Comparison of ENCODE assay signal across 27 mouse cellular contexts in the genomic region with DNA sequence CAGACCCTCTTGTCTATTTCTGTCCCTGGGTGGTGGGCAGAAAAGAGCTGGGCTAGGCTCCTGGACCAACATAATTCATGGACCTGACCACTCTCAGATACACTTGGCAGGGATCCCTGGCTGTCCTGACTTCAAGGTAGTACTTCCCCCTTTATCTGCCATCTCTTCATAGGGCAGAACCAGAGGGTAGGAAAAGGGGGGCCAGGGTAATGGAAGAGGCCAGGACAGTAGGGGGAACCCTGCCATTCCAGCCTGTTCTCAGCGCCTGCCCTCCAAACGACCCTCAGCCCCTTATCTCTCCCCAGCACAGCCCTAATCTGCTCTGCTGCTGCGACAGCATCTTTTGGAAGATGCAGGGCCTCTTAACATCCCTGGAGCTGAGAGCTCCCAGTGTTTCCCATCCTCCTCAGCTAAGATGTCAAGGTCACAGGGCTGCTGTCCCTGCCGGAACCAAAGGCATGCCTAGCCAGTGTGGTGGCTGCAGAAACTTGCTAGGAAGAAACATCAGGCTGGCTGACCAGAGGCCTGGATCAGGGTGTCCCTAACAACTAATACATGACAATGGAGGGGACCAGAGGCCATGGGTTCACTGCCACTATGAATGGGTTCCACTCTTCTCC. TPM values are rescaled to one million over a fixed set of nuclear protein-coding genes. Genes with fewer than 3 reads are reported as not detected.
A peak's percentile ranks its signal among the peaks of the same experiment; 100 is the strongest.
DNase-seq lines count a peak whose midpoint lies in the region; ATAC-seq and TF ChIP-seq lines count a peak whose summit lies in the region.
"Had no signal": no experiment of that assay in that cellular context is flagged by ENCODE, and none has a peak within 500 bp of the region (broad histone marks: within the 10 kb centered on the region; RNA-seq: fewer than 3 reads in every experiment).

No protein-coding gene starts in this region.

- H3K36me3 ChIP-seq in heart, embryonic 11.5 days (ENCODE audit: control insufficient read depth, insufficient read depth, low read length): no peaks in the 10 kb centered on the region
- no peaks in the 10 kb centered on the region for H3K36me3 ChIP-seq in heart, postnatal 0 days (replicated peaks; ENCODE audit: control insufficient read depth, insufficient read depth, low read length)
- H3K36me3 ChIP-seq in embryonic facial prominence, embryonic 10.5 days (replicated peaks): no peaks in the 10 kb centered on the region
- H3K36me3 ChIP-seq: forebrain, embryonic 15.5 days; hindbrain, embryonic 13.5 days; liver, embryonic 13.5 days; midbrain, embryonic 13.5 days had no signal

- peaks cover 28% of the 10 kb centered on the region for H3K4me1 ChIP-seq in heart, embryonic 11.5 days (ENCODE audit: control insufficient read depth, insufficient read depth, low read length)
- H3K4me1 ChIP-seq in heart, postnatal 0 days (ENCODE audit: control insufficient read depth, insufficient read depth): peaks cover 27% of the 10 kb centered on the region
- H3K4me1 ChIP-seq in embryonic facial prominence, embryonic 10.5 days: peaks cover 20% of the 10 kb centered on the region

- H3K27me3 ChIP-seq in heart, embryonic 11.5 days (ENCODE audit: control insufficient read depth, insufficient read depth, low read length): no peaks in the 10 kb centered on the region
- no peaks in the 10 kb centered on the region for H3K27me3 ChIP-seq in heart, postnatal 0 days (ENCODE audit: control insufficient read depth, insufficient read depth, low read length)
- H3K27me3 ChIP-seq in embryonic facial prominence, embryonic 10.5 days (replicated peaks; ENCODE audit: low read depth, poor library complexity, severe bottlenecking): no peaks in the 10 kb centered on the region
- H3K27me3 ChIP-seq: liver, embryonic 13.5 days; midbrain, embryonic 13.5 days had no signal

- peak; percentile 56 for DNase-seq in adrenal gland, adult 2 months
- DNase-seq in adrenal gland, adult 8-10 months: no peak
- DNase-seq in heart, adult 18-20 months: no peak
- peak; percentile 31 for DNase-seq in heart, postnatal 0 days (ENCODE audit: low spot score)
- DNase-seq in heart, postnatal 4 days: no peak
- no peak for DNase-seq in embryonic facial prominence, embryonic 10.5 days (ENCODE audit: low spot score)
- no peak for DNase-seq in ovary, adult 18-20 months (ENCODE audit: low spot score)
- DNase-seq: cerebellum, adult 8-10 months; cerebellum, postnatal 36 days; embryo, embryonic 11 days; kidney, adult 9 months; kidney, postnatal 4 days; liver, embryonic 13.5 days; lung, adult 2 months; retina, postnatal 1 day; right cerebral cortex, postnatal 25 days; spleen, adult 18-20 months had no signal

- H3K27ac ChIP-seq in heart, embryonic 11.5 days (ENCODE audit: low read depth, low read length): peak overlapping the region; percentile 97
- peak overlapping the region; percentile 89 for H3K27ac ChIP-seq in heart, postnatal 0 days (ENCODE audit: low read depth)
- H3K27ac ChIP-seq in embryonic facial prominence, embryonic 10.5 days (replicated peaks): peak overlapping the region; percentile 30; the same call in 1 of the 2 replicates
- H3K27ac ChIP-seq: forebrain, embryonic 15.5 days; hindbrain, embryonic 13.5 days; liver, embryonic 13.5 days; midbrain, embryonic 13.5 days had no signal

- H3K4me2 ChIP-seq in heart, embryonic 11.5 days: peak overlapping the region; percentile 46
- H3K4me2 ChIP-seq in heart, postnatal 0 days (ENCODE audit: low read depth, low read length): no peak overlapping the region
- H3K4me2 ChIP-seq: forebrain, embryonic 15.5 days; hindbrain, embryonic 13.5 days; liver, embryonic 13.5 days; midbrain, embryonic 13.5 days had no signal

- TF ChIP-seq CTCF in heart, postnatal 0 days (IDR thresholded peaks at IDR 0.05; ENCODE audit: low read depth): no peak

- 0 out of 2 replicates have a peak overlapping the region, but pooled peaks have one; percentile 3 for H3K9ac ChIP-seq in heart, embryonic 11.5 days (ENCODE audit: low read depth, low read length)
- no peak overlapping the region for H3K9ac ChIP-seq in heart, postnatal 0 days (replicated peaks; ENCODE audit: low read depth, low read length)
- H3K9ac ChIP-seq: hindbrain, embryonic 13.5 days; liver, embryonic 13.5 days had no signal

- no peak for TF ChIP-seq EP300 in heart, postnatal 0 days (IDR thresholded peaks at IDR 0.05; ENCODE audit: low read depth)

- H3K4me3 ChIP-seq in heart, embryonic 11.5 days (ENCODE audit: low read depth, low read length): no peak overlapping the region
- H3K4me3 ChIP-seq in heart, postnatal 0 days (ENCODE audit: low read depth, low read length): no peak overlapping the region
- no peak overlapping the region for H3K4me3 ChIP-seq in embryonic facial prominence, embryonic 10.5 days
- H3K4me3 ChIP-seq: forebrain, embryonic 15.5 days; hindbrain, embryonic 13.5 days; liver, embryonic 13.5 days; megakaryocyte, embryonic 14.5 days; midbrain, embryonic 13.5 days had no signal

- H3K9me3 ChIP-seq in heart, embryonic 11.5 days (replicated peaks; ENCODE audit: control insufficient read depth, low read length): no peaks in the 10 kb centered on the region
- H3K9me3 ChIP-seq in heart, postnatal 0 days (replicated peaks; ENCODE audit: control insufficient read depth, low read length): no peaks in the 10 kb centered on the region
- no peaks in the 10 kb centered on the region for H3K9me3 ChIP-seq in embryonic facial prominence, embryonic 10.5 days
- H3K9me3 ChIP-seq: forebrain, embryonic 15.5 days; hindbrain, embryonic 13.5 days; liver, embryonic 13.5 days; megakaryocyte, embryonic 14.5 days; midbrain, embryonic 13.5 days had no signal

- ATAC-seq in heart, embryonic 11.5 days (replicated peaks; ENCODE audit: insufficient number of reproducible peaks, low FRiP score, low TSS enrichment): peak; percentile 66
- ATAC-seq in heart, postnatal 0 days (ENCODE audit: insufficient read depth, low read depth): peak; percentile 22

- WGBS in heart, embryonic 11.5 days (ENCODE audit: insufficient replicate concordance): 8% methylated on average over 4 of the region's 4 CpGs
- 7% methylated on average over 4 of the region's 4 CpGs for WGBS in heart, postnatal 0 days
- WGBS in embryonic facial prominence, embryonic 10.5 days: 65% methylated on average over 4 of the region's 4 CpGs

RNA-seq across cellular contexts. Expression of gene Tekt4, which starts 9.0 kb away (rescaled TPM):
- under 1 TPM in 1 of 2 experiments, not detected in 1; 0.17 TPM for total RNA-seq in adrenal gland, adult 2 months (2021)
- polyA plus RNA-seq in adrenal gland, adult 2 months (2012; rRNA removed): 0.17 TPM in 1 of 2 replicates, not detected in the other
- total RNA-seq in adrenal gland, adult 8-10 months (2022): under 1 TPM in 2 of 4 experiments, not detected in 2; 0.23 to 0.45 TPM
- polyA plus RNA-seq in heart, embryonic 11.5 days (2014; fragmentation: Nextera tagmentation; extraction: Ambion mirVana): 0.97 and 1.2 TPM in 2 replicates
- under 1 TPM in 1 of 2 experiments, not detected in 1; 0.67 TPM for total RNA-seq in heart, adult 18-20 months (2021)
- total RNA-seq in heart, postnatal 0 days (2014; rRNA removed; ENCODE audit: low replicate concordance): 1.3 TPM in 1 of 2 replicates, not detected in the other
- 0.23 and 1.1 TPM in 2 replicates for polyA plus RNA-seq in heart, postnatal 0 days (2015; fragmentation: Nextera tagmentation; extraction: Ambion mirVana)
- under 1 TPM in 1 of 2 experiments, not detected in 1; 0.26 TPM for total RNA-seq in heart, postnatal 4 days (2021)
- polyA plus RNA-seq in embryonic facial prominence, embryonic 10.5 days (2016; fragmentation: Nextera tagmentation; extraction: Ambion mirVana): 0.33 TPM in 1 of 2 replicates, not detected in the other
- total RNA-seq: gastrocnemius, adult 8-10 months; monocyte, adult 5-6 weeks had no signal
- polyA plus RNA-seq: liver, embryonic 13.5 days had no signal

RNA-seq across cellular contexts. Expression of gene Cacna1h, which starts 29.9 kb away (rescaled TPM):
- 10 to 100 TPM; 77.1 to 96.1 TPM for total RNA-seq in adrenal gland, adult 2 months (2021)
- 163 and 202 TPM in 2 replicates for polyA plus RNA-seq in adrenal gland, adult 2 months (2012; rRNA removed)
- total RNA-seq in adrenal gland, adult 8-10 months (2022): 100 to 1,000 TPM; 117 to 206 (median 157) TPM
- polyA plus RNA-seq in heart, embryonic 11.5 days (2014; fragmentation: Nextera tagmentation; extraction: Ambion mirVana): 10.3 and 10.6 TPM in 2 replicates
- total RNA-seq in heart, adult 18-20 months (2021): 1 to 10 TPM; 6.1 to 6.7 TPM
- total RNA-seq in heart, postnatal 0 days (2014; rRNA removed; ENCODE audit: low replicate concordance): 39.2 and 65.9 TPM in 2 replicates
- 3.1 and 3.4 TPM in 2 replicates for polyA plus RNA-seq in heart, postnatal 0 days (2015; fragmentation: Nextera tagmentation; extraction: Ambion mirVana)
- total RNA-seq in heart, postnatal 4 days (2021): 10 to 100 TPM; 14.5 to 19.1 TPM
- polyA plus RNA-seq in embryonic facial prominence, embryonic 10.5 days (2016; fragmentation: Nextera tagmentation; extraction: Ambion mirVana): 2.9 and 3.3 TPM in 2 replicates

RNA-seq across cellular contexts. Expression of gene Sstr5, which starts 33.7 kb away (rescaled TPM):
- 1 to 10 TPM in 1 of 2 experiments, under 1 TPM in 1; 0.97 to 1.0 TPM for total RNA-seq in adrenal gland, adult 2 months (2021)
- 0.36 and 0.54 TPM in 2 replicates for polyA plus RNA-seq in adrenal gland, adult 2 months (2012; rRNA removed)
- 1 to 10 TPM; 1.0 to 1.4 (median 1.2) TPM for total RNA-seq in adrenal gland, adult 8-10 months (2022)
- polyA plus RNA-seq in heart, embryonic 11.5 days (2014; fragmentation: Nextera tagmentation; extraction: Ambion mirVana): 0.84 and 1.0 TPM in 2 replicates
- not detected for total RNA-seq in heart, adult 18-20 months (2021)
- 0.12 TPM in 1 of 2 replicates, not detected in the other for total RNA-seq in heart, postnatal 0 days (2014; rRNA removed; ENCODE audit: low replicate concordance)
- polyA plus RNA-seq in heart, postnatal 0 days (2015; fragmentation: Nextera tagmentation; extraction: Ambion mirVana): not detected in 2 replicates
- not detected for total RNA-seq in heart, postnatal 4 days (2021)
- 0.13 and 0.21 TPM in 2 replicates for polyA plus RNA-seq in embryonic facial prominence, embryonic 10.5 days (2016; fragmentation: Nextera tagmentation; extraction: Ambion mirVana)
- total RNA-seq: gastrocnemius, adult 8-10 months; monocyte, adult 5-6 weeks had no signal
- polyA plus RNA-seq: embryonic facial prominence, embryonic 14.5 days; gonadal fat pad, adult 2 months; liver, embryonic 13.5 days; urinary bladder, adult 2 months had no signal

Comparison
In these comparisons a context has a peak if more than half of its experiments do, and no peak if none do; other contexts are left out.
1. DNase-seq: peak in adrenal gland, adult 2 months (single experiment) and heart, postnatal 0 days (single experiment); none in adrenal gland, adult 8-10 months (single experiment), heart, adult 18-20 months (0 of 2), heart, postnatal 4 days (single experiment), embryonic facial prominence, embryonic 10.5 days (single experiment) and ovary, adult 18-20 months (single experiment).
2. H3K27ac ChIP-seq: peak in every context shown above with its lines; median percentile 97 in heart, embryonic 11.5 days; 89 in heart, postnatal 0 days; 30 in embryonic facial prominence, embryonic 10.5 days.